Mouse (Mus musculus): ENCODE data around the gene Ninl.

Gene Ninl

GRCm38 (mm10) chr2:150902347-150902746 is 136.8 kb downstream of the Ninl start:
- no peak for DNase-seq (ENCODE audit: low spot score)

GRCm38 (mm10) chr2:150900341-150900740 is 138.8 kb downstream of the Ninl start:
- no peak for DNase-seq (ENCODE audit: low spot score)

GRCm38 (mm10) chr2:150895691-150896252 is 143.4 kb downstream of the Ninl start:
- no peak for DNase-seq (ENCODE audit: low spot score)

- DNase-seq (ENCODE audit: low spot score), result no peak
Measured at GRCm38 (mm10) chr2:150894617-150895267, 144.4 kb downstream of the Ninl start.

- DNase-seq (ENCODE audit: low spot score), result no peak
Measured at GRCm38 (mm10) chr2:150887370-150887769, 151.8 kb downstream of the Ninl start.

- DNase-seq (ENCODE audit: low spot score), result no peak
Measured at GRCm38 (mm10) chr2:150886315-150886714, 152.9 kb downstream of the Ninl start.

- DNase-seq (ENCODE audit: low spot score), result no peak
Measured at GRCm38 (mm10) chr2:150885814-150886213, 153.4 kb downstream of the Ninl start.

- no peak for DNase-seq (ENCODE audit: low spot score)
Measured at GRCm38 (mm10) chr2:150884779-150885110, 154.4 kb downstream of the Ninl start.

Data from layer of hippocampus, adult 11-12 months (tissue).